Mouse (Mus musculus): ENCODE data around the gene Plk2. TPM values are rescaled to one million over a fixed set of nuclear protein-coding genes. Genes with fewer than 3 reads are reported as not detected.
"Not testable (repeated sequence)": the region's sequence is repeated elsewhere in the genome, so short reads cannot be mapped to it uniquely, and the experiment has no call there.

Gene Plk2
- polyA plus RNA-seq, 1 experiment from 2014 or later: 40.5 TPM

DNA sequence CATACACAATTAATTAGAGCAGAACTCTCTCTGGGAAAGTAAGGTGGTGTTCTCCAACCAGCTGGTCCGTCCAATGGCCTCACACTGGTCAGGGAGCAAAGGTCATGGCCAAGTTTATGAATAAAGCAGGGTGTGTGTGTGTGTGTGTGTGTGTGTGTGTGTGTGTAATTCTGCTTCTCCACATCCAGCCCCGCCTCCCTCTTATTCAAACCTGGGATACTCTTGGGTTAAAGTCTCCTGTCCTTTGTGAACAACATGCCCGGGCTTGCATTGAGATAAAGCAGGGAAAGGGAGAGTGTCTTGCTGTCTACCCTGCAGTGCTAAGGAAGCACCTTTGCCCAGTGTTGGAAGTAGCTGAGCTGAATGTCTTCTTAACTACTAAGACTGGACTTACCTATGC, 2.2 kb upstream of the Plk2 start:
- 54% methylated on average over 3 of the region's 3 CpGs for WGBS

GRCm38 (mm10) chr13:110395179-110395794, 441 bp downstream of the Plk2 start:
- Histone ChIP-seq H3K4me3 (peak overlapping the region; percentile 79), H3K27me3 (ENCODE audit: low read depth, poor library complexity, severe bottlenecking) (peaks cover 50% of the 10 kb centered on the region), H3K27ac (replicated peaks) (peak overlapping the region; percentile 87), H3K9me3 (replicated peaks) (no peaks in the 10 kb centered on the region), H3K4me1 (peaks cover 34% of the 10 kb centered on the region), H3K36me3 (peaks cover 28% of the 10 kb centered on the region)
- DNase-seq (ENCODE audit: low spot score): no peak
- under 1% methylated on average over 40 of the region's 41 CpGs for WGBS

More for the DNA sequence above, 2.2 kb upstream of the Plk2 start:
- no peak for DNase-seq (ENCODE audit: low spot score)
- Histone ChIP-seq H3K36me3 (peaks cover 2% of the 10 kb centered on the region), H3K27ac (replicated peaks) (no peak overlapping the region), H3K9me3 (replicated peaks) (peaks cover 13% of the 10 kb centered on the region; the same call in 1 of the 2 replicates), H3K27me3 (ENCODE audit: low read depth, poor library complexity, severe bottlenecking) (peaks cover 38% of the 10 kb centered on the region), H3K4me3 (no peak overlapping the region), H3K4me1 (peaks cover 28% of the 10 kb centered on the region)

GRCm38 (mm10) chr13:110395916-110396685, 1.3 kb downstream of the Plk2 start:
- peaks cover 36% of the 10 kb centered on the region for H3K36me3 ChIP-seq
- no peaks in the 10 kb centered on the region for H3K9me3 ChIP-seq (replicated peaks)
- H3K27ac ChIP-seq (replicated peaks): peak overlapping the region; percentile 87
- H3K4me1 ChIP-seq: peaks cover 34% of the 10 kb centered on the region
- H3K4me3 ChIP-seq: peak overlapping the region; percentile 79
- 42% methylated on average over 21 of the region's 21 CpGs for WGBS
- H3K27me3 ChIP-seq (ENCODE audit: low read depth, poor library complexity, severe bottlenecking): peaks cover 50% of the 10 kb centered on the region
- no peak for DNase-seq (ENCODE audit: low spot score)

GRCm38 (mm10) chr13:110397750-110398149, 2.9 kb downstream of the Plk2 start:
- peaks cover 39% of the 10 kb centered on the region for H3K36me3 ChIP-seq
- peak overlapping the region; percentile 9; the same call in 1 of the 2 replicates for H3K4me3 ChIP-seq
- no peak overlapping the region for H3K27ac ChIP-seq (replicated peaks)
- no peak for DNase-seq (ENCODE audit: low spot score)
- H3K4me1 ChIP-seq: peaks cover 31% of the 10 kb centered on the region
- H3K27me3 ChIP-seq (ENCODE audit: low read depth, poor library complexity, severe bottlenecking): peaks cover 46% of the 10 kb centered on the region
- no peaks in the 10 kb centered on the region for H3K9me3 ChIP-seq (replicated peaks)
- WGBS: 91% methylated on average over 8 of the region's 8 CpGs

- no peaks in the 10 kb centered on the region for H3K9me3 ChIP-seq (replicated peaks)
- H3K4me3 ChIP-seq: no peak overlapping the region
- H3K36me3 ChIP-seq: peaks cover 39% of the 10 kb centered on the region
These were observed 3.8 kb downstream of the Plk2 start for GRCm38 (mm10) chr13:110398513-110399270.

GRCm38 (mm10) chr13:110401443-110401842, 6.6 kb downstream of the Plk2 start:
- no peak for DNase-seq (ENCODE audit: low spot score)
- Histone ChIP-seq H3K4me1 (peaks cover 13% of the 10 kb centered on the region), H3K9me3 (replicated peaks) (no peaks in the 10 kb centered on the region), H3K4me3 (no peak overlapping the region), H3K27ac (replicated peaks) (no peak overlapping the region), H3K27me3 (ENCODE audit: low read depth, poor library complexity, severe bottlenecking) (peaks cover 20% of the 10 kb centered on the region), H3K36me3 (peaks cover 39% of the 10 kb centered on the region)
- 89% methylated on average over 3 of the region's 3 CpGs for WGBS

More at GRCm38 (mm10) chr13:110398513-110399270, 3.8 kb downstream of the Plk2 start:
- Histone ChIP-seq H3K4me1 (peaks cover 30% of the 10 kb centered on the region), H3K27me3 (ENCODE audit: low read depth, poor library complexity, severe bottlenecking) (peaks cover 37% of the 10 kb centered on the region), H3K27ac (replicated peaks) (no peak overlapping the region)
- WGBS: 78% methylated on average over 24 of the region's 24 CpGs
- no peak for DNase-seq (ENCODE audit: low spot score)

- Histone ChIP-seq H3K27ac (replicated peaks) (no peak overlapping the region), H3K9me3 (replicated peaks) (no peaks in the 10 kb centered on the region), H3K36me3 (peaks cover 39% of the 10 kb centered on the region), H3K4me3 (no peak overlapping the region), H3K27me3 (ENCODE audit: low read depth, poor library complexity, severe bottlenecking) (peaks cover 16% of the 10 kb centered on the region), H3K4me1 (peaks cover 9% of the 10 kb centered on the region)
- WGBS: 93% methylated on average over 2 of the region's 2 CpGs
- DNase-seq (ENCODE audit: low spot score): no peak
These were observed 7.0 kb downstream of the Plk2 start for GRCm38 (mm10) chr13:110401877-110402276.

- 84% methylated on average over 8 of the region's 8 CpGs for WGBS
- H3K27ac ChIP-seq (replicated peaks): no peak overlapping the region
- DNase-seq (ENCODE audit: low spot score): no peak
- no peak overlapping the region for H3K4me3 ChIP-seq
- H3K4me1 ChIP-seq: peaks cover 7% of the 10 kb centered on the region
- H3K27me3 ChIP-seq (ENCODE audit: low read depth, poor library complexity, severe bottlenecking): no peaks in the 10 kb centered on the region
- H3K36me3 ChIP-seq: peaks cover 23% of the 10 kb centered on the region
- no peaks in the 10 kb centered on the region for H3K9me3 ChIP-seq (replicated peaks)
These were observed 9.2 kb downstream of the Plk2 start for GRCm38 (mm10) chr13:110404059-110404458.

GRCm38 (mm10) chr13:110404686-110405085, 9.8 kb downstream of the Plk2 start:
- DNase-seq (ENCODE audit: low spot score); H3K9me3 ChIP-seq (replicated peaks); H3K4me3 ChIP-seq; H3K4me1 ChIP-seq; H3K27ac ChIP-seq (replicated peaks); H3K27me3 ChIP-seq (ENCODE audit: low read depth, poor library complexity, severe bottlenecking): not testable (repeated sequence)
- 86% methylated on average over 5 of the region's 5 CpGs for WGBS
- peaks cover 16% of the 10 kb centered on the region for H3K36me3 ChIP-seq

DNA sequence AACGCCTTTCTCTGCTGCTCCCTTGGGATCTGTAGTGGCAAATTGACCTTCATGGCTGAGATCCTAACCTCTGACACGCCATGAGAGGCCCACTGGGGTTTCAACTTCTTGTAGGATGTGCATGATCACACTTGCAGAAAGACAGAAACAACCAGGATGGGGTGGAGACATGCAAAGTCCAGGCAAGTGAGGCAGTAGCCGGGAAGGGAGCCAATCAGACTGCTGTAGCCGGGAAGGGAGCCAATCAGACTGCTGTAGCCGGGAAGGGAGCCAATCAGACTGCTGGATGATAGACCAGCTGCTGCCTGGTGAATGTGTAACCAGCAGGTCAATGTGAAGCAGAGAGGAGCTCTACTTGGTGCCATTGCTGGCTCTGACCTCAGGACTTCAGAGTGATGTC, 11.3 kb downstream of the Plk2 start:
- WGBS: 76% methylated on average over 5 of the region's 5 CpGs
- no peak for DNase-seq (ENCODE audit: low spot score)
- no peak overlapping the region for H3K4me3 ChIP-seq
- no peaks in the 10 kb centered on the region for H3K27me3 ChIP-seq (ENCODE audit: low read depth, poor library complexity, severe bottlenecking)
- H3K36me3 ChIP-seq: peaks cover 2% of the 10 kb centered on the region; the same call in 1 of the 2 replicates
- H3K9me3 ChIP-seq (replicated peaks): no peaks in the 10 kb centered on the region
- H3K4me1 ChIP-seq: peaks cover 7% of the 10 kb centered on the region
- H3K27ac ChIP-seq (replicated peaks): no peak overlapping the region

GRCm38 (mm10) chr13:110412572-110413209, 17.8 kb downstream of the Plk2 start:
- 94% methylated on average over 12 of the region's 12 CpGs for WGBS
- no peak for DNase-seq (ENCODE audit: low spot score)
- H3K9me3 ChIP-seq (replicated peaks): no peaks in the 10 kb centered on the region
- H3K4me3 ChIP-seq: no peak overlapping the region
- H3K36me3 ChIP-seq: no peaks in the 10 kb centered on the region
- H3K27me3 ChIP-seq (ENCODE audit: low read depth, poor library complexity, severe bottlenecking): no peaks in the 10 kb centered on the region
- H3K27ac ChIP-seq (replicated peaks): no peak overlapping the region
- H3K4me1 ChIP-seq: 0 out of 2 replicates have a peak, but pooled peaks cover 3% of the 10 kb centered on the region

DNA sequence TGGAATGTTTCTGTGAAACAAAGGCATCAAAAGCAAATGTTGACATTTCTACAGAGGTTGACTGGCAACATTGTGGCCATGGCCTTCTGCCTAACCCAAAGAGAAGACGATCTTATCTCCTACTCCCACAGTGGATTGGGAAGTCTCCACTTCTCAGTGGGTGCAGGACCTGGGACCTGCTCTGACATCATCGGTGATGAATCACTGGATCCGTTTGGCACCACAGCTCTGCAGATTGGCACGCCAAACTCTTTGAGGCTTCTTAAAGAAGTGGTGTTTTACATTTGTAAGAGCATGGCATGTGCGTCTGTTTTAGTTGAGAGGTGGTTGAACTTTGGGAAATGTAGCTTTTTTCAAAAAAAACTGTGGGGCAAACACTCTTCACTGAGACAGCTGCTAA, 23.8 kb downstream of the Plk2 start:
- WGBS: 90% methylated on average over 5 of the region's 5 CpGs

More for the DNA sequence above, 23.8 kb downstream of the Plk2 start:
- DNase-seq (ENCODE audit: low spot score): no peak
- Histone ChIP-seq H3K36me3 (no peaks in the 10 kb centered on the region), H3K4me3 (no peak overlapping the region), H3K27ac (replicated peaks) (no peak overlapping the region), H3K9me3 (replicated peaks) (no peaks in the 10 kb centered on the region), H3K4me1 (no peaks in the 10 kb centered on the region), H3K27me3 (ENCODE audit: low read depth, poor library complexity, severe bottlenecking) (no peaks in the 10 kb centered on the region)
